Mouse (Mus musculus): Measurements from ENCODE around the gene Aspscr1.

The Aspscr1 gene

DNA sequence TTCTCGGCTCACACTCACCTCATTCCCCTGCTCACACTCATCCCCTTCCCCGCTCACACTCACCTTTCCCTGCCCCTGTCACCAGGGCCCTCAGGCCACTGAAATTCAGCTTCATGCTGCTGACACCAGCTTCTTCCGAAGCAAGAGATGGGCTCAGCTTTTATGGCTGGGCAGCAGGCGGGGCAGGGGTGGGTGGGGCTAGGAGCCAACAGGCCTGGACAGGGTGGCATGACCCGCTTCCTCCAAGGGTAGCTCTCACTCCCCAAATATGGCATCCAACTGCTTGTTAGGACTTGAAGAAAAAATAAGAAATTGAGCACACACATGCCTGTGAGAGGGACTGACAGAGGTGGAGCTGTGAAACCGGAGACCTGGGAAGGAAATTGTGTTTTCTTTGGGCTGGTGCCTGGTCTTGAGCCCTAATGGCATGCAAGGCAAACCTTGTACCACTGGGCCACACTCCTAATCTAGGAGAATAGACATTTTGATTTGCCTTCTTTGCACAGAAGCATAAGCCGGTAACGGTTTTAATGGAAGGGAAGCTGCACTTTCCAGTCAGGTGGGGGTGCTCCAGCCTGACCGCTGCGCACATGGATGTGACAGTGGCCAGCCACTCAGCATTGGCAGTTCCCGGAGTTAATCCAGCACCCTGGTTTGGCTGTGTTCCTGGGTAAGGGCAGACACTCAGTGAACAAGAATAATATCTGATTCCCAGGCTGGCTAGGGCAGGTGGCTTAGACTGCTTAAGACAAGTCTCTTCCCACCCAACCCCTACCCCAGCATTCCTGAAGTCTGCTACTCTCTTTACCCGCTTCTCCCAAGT is 59.3 kb downstream of the Aspscr1 start, which contains the start of gene Cbr2:
TSS of gene Cbr2 (minus strand) at position 257 of the 823 bp plus-strand sequence.
- no peak for DNase-seq (ENCODE audit: low read depth, low spot score)

DNA sequence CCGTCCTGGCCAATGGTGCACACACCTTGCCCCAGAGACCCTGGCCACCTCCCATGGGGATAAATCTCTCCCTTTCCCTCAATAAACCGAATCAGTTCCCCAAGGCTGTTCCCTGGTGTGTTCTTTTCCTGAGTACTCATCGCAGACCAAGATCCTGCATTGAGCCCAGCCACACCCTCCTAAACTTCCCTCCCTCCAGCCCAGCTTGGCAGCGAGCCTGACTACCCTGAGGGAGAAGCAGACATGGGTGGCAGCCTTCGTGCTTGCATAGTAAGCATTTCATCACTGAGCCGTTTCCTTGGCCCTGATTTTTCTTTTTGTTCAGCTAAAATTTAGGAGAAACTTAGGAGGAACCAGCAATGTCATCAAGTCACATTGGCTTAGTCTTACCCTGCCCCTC is 60.7 kb downstream of the Aspscr1 start:
- DNase-seq (ENCODE audit: low read depth, low spot score) = no peak

DNA sequence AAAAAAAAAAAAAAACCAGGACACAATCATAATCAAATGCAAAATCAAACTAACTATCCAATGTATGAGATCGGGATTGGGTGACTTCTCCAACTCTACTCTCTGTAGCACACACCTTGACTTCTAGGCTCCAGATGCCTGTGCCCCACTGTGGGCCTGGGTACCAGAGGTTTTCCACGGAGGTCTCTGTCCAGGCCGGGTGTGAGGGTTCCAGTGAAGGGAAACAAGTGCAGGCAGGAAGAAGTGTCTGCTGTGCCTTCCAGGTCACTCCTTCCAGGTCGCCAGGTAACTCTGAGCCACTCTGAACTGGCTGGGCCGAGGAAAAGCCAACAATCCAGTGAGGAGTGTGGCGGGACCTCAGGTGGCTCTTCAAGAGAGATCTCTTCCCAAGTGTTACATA is 63.7 kb downstream of the Aspscr1 start:
- DNase-seq (ENCODE audit: low read depth, low spot score) = no peak

DNA sequence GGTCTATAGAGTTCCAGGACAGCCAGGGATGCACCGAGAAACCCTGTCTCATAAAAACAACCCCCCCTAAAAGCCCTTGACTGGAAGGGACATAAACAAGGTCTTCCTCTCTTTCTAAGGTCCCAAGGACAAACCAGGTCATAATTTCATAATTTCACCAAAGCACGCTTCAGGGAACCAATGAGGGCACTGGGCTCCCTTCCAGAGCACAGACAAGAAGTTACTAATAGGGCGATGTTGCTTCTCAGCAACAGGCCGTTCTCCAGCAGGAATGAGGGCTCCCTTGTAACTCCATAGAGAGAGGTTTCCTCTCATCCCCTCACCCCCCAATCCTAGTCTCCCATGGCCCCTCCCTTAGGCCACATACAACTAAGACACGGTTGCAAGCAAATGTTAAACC is 68.2 kb downstream of the Aspscr1 start:
- DNase-seq (ENCODE audit: low read depth, low spot score) = no peak

DNA sequence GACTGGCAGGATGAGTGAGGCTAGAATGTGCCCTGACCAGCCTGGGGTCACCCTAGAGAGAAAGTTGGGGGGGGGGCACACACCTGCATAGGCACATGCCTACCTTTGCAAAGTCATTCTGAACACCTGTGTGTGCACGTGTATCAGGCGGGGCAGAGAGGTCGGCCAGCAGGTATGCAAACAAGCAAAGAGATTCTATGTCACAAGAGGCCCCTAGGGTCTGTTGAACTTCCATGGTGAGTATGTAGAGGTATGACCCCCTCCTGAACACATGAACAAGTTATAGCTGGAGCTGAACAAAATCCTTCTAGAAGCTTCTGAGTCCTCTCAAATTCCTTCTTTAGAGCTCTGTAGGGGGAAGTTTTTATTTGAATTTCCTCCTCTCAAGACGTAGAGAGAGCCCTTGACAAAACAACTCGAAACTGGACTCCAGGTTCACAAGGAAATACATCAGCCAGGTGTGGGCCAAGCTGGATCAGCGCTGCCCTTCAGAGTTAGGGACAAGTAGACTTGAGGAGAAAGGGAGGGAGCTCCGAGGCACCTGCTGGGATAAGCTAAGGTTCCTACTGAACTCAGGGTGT is 71.4 kb downstream of the Aspscr1 start:
- no peak for DNase-seq (ENCODE audit: low read depth, low spot score)

DNA sequence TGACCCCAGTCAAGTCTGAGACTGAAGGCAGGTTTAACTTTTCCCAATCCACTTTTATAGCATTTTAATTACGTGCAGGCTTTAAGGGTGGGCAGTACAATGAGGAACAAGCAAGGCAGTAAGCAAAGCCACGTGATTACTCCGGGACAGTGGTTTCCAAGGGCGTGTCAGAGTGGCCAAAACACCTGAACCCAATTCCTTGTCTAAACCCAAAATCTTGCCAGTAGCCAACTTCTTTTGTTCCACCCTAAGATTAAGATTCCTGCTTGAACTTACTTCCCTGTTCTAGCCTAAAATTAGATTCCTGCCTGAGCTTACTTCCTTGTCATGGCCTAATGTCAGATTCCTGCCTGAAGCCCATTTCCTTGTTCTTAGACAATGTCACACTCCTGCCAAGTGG is 75.2 kb downstream of the Aspscr1 start:
- DNase-seq (ENCODE audit: low read depth, low spot score) = no peak

- no peak for DNase-seq (ENCODE audit: low read depth, low spot score)
Measured at GRCm38 (mm10) chr11:120749430-120749829, 76.7 kb downstream of the Aspscr1 start.

GRCm38 (mm10) chr11:120751606-120752005 is 78.8 kb downstream of the Aspscr1 start:
- DNase-seq (ENCODE audit: low read depth, low spot score) = no peak
